Mouse (Mus musculus): ENCODE measurements at regions not wholly inside any gene's neighbourhood (a gene's known extent, or its start where the extent isn't known, plus 50 kb on each side); places are given as distances from the start of the nearest gene placed in this dataset.

DNA sequence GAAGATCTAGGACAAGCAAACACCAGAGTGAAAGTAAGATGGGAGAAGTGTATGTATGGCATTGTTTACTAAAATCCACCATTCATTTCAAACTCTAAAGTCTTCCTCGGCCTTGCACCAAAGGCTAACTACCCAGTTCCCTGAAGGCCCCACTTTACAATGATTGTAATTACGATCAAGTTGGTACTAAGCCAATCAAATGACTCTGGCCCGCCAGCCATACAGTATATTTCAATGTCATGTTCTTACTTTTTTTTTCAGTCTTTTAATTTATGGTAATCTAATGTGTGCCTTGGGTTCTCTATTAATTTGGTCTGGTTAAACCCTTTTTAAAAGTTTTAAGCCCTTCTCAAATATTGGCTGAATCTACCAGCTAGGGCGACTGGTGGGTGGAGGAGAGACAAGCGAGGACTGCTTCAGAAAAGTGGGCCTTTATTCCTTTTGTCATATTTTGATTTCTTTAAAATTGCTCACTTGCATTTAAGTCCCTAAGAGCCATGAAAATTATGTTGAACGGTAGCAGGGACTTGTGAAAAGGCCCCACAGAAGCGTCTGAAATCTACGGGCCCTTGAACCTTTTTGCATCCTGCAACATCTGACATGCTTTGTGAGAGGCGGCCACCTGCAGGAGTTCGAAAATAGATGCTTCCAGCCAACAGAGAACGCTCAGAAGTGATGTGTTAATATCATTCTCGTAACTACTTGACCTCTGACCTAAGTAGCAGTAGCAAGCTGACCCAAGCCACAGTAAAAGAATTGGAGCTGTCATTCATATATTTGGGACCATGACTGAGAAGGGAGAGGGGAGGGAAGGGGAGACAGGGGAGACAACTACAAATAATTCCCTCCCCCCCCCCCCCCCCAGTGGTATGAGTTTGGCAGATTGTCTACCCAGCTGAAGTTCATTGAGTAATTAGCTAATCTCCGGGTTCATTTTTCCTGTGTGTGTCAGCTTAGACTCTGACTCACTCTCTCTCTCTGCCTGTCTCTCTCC is 197.2 kb downstream of the Cdca7 start:
- no peak for TF ChIP-seq POLR2A (IDR thresholded peaks at IDR 0.05; ENCODE audit: low read depth, low read length)
- TF ChIP-seq CHD2 (IDR thresholded peaks at IDR 0.05; ENCODE audit: low read length) = no peak
- TF ChIP-seq MAZ (IDR thresholded peaks at IDR 0.05; ENCODE audit: low read depth, low read length) = no peak
- no peak for TF ChIP-seq SMC3 (IDR thresholded peaks at IDR 0.05; ENCODE audit: low read depth, low read length)
- no peak for TF ChIP-seq ZNF384 (IDR thresholded peaks at IDR 0.05; ENCODE audit: low read depth, low read length)
- no peak for TF ChIP-seq JUN (IDR thresholded peaks at IDR 0.05; ENCODE audit: insufficient read depth, low read depth, low read length)
- TF ChIP-seq ZC3H11A (IDR thresholded peaks at IDR 0.05; ENCODE audit: low read depth, low read length) = no peak
- no peak for TF ChIP-seq CHD1 (IDR thresholded peaks at IDR 0.05; ENCODE audit: low read depth, low read length)
- TF ChIP-seq UBTF (IDR thresholded peaks at IDR 0.05; ENCODE audit: low read depth, low read length) = no peak
- TF ChIP-seq BHLHE40 (IDR thresholded peaks at IDR 0.05; ENCODE audit: low read depth, low read length) = no peak
- Histone ChIP-seq H3K27ac (ENCODE audit: insufficient read depth, low read depth) (no peak overlapping the region), H3K4me2 (ENCODE audit: insufficient read depth, low read depth, poor library complexity, severe bottlenecking) (no peak overlapping the region), H3K9ac (ENCODE audit: insufficient read depth, low read depth) (no peak overlapping the region), H3K4me3 (replicated peaks in 1 of 3; ENCODE audit: low read depth in 2 of 3, low read length in 2 of 3, poor library complexity in 1 of 3) (no peak overlapping the region), H3K9me3 (replicated peaks; ENCODE audit: low read length) (no peaks in the 10 kb centered on the region), H3K79me2 (replicated peaks; ENCODE audit: control insufficient read depth, extremely low read depth, insufficient read depth, poor library complexity, severe bottlenecking) (no peaks in the 10 kb centered on the region), H3K4me1 (ENCODE audit: control insufficient read depth in 1 of 2, insufficient read depth in 2 of 2) (no peaks in the 10 kb centered on the region), H3K36me3 (replicated peaks in 1 of 2; ENCODE audit: control insufficient read depth in 1 of 2, insufficient read depth in 1 of 2, low read length in 1 of 2) (no peaks in the 10 kb centered on the region), H3K27me3 (replicated peaks) (no peaks in the 10 kb centered on the region)
- in situ Hi-C loops (cut with MboI; ENCODE audit: low pct_ligation_motif_present, low pct_unique_long_range_greater_than_20kb, low sequenced_read_pairs) = no loop called here
- dilution Hi-C loops (cut with MboI; ENCODE audit: extremely low pct_ligation_motif_present, extremely low pct_unique_long_range_greater_than_20kb, low sequenced_read_pairs) = no loop called here
- DNase-seq (ENCODE audit: extremely low read depth) = no peak

DNA sequence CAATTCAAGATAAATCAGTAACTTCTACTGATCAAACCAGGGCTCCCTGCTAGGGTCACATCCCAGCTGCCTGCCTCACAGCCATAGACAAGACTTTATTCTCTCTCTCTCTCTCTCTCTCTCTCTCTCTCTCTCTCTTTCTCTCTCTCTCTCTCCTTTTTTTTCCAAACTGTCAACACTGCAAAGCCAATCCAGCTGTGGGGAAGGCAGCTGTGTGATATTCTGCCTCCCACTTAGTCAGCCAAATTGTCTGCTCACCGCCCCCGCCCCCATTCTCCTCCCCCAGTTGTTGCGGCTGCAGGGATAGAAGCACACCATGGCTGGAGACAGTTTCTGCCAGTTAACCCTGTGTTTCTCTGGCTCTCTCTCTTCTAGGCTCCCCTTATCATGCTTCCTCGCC is 198.3 kb downstream of the Cdca7 start:
- no peaks in the 10 kb centered on the region for H3K4me1 ChIP-seq (ENCODE audit: control insufficient read depth in 1 of 2, insufficient read depth in 2 of 2)
- H3K36me3 ChIP-seq (replicated peaks in 1 of 2; ENCODE audit: control insufficient read depth in 1 of 2, insufficient read depth in 1 of 2, low read length in 1 of 2) = no peaks in the 10 kb centered on the region
- no peak overlapping the region for H3K4me3 ChIP-seq (replicated peaks in 1 of 3; ENCODE audit: low read depth in 2 of 3, low read length in 2 of 3, poor library complexity in 1 of 3)
- no peaks in the 10 kb centered on the region for H3K9me3 ChIP-seq (replicated peaks; ENCODE audit: low read length)
- no peak for TF ChIP-seq JUN (IDR thresholded peaks at IDR 0.05; ENCODE audit: insufficient read depth, low read depth, low read length)
- no peak for TF ChIP-seq HCFC1 (IDR thresholded peaks at IDR 0.05; ENCODE audit: low read depth, low read length)
- TF ChIP-seq MXI1 (IDR thresholded peaks at IDR 0.05; ENCODE audit: low read depth, low read length) = no peak
- TF ChIP-seq USF2 (conservative IDR thresholded peaks at IDR 0.05; ENCODE audit: low read depth, low read length) = no peak
- TF ChIP-seq ZNF384 (IDR thresholded peaks at IDR 0.05; ENCODE audit: low read depth, low read length) = no peak
- TF ChIP-seq ZC3H11A (IDR thresholded peaks at IDR 0.05; ENCODE audit: low read depth, low read length) = no peak
- no peak for TF ChIP-seq CHD1 (IDR thresholded peaks at IDR 0.05; ENCODE audit: low read depth, low read length)
- TF ChIP-seq UBTF (IDR thresholded peaks at IDR 0.05; ENCODE audit: low read depth, low read length) = no peak
- no peak for TF ChIP-seq E2F4 (IDR thresholded peaks at IDR 0.05; ENCODE audit: insufficient replicate concordance, low read depth, low read length)
- TF ChIP-seq TBP (conservative IDR thresholded peaks at IDR 0.05; ENCODE audit: low read depth, low read length) = no peak
- no peak for TF ChIP-seq CHD2 (IDR thresholded peaks at IDR 0.05; ENCODE audit: low read length)
- no peak for TF ChIP-seq RCOR1 (conservative IDR thresholded peaks at IDR 0.05; ENCODE audit: low read depth, low read length)
- no peak for TF ChIP-seq POLR2A (IDR thresholded peaks at IDR 0.05; ENCODE audit: low read depth, low read length)
- no peak for TF ChIP-seq MAZ (IDR thresholded peaks at IDR 0.05; ENCODE audit: low read depth, low read length)
- TF ChIP-seq MYC (IDR thresholded peaks at IDR 0.05; ENCODE audit: low read depth, low read length) = no peak
- no peak for TF ChIP-seq ZMIZ1 (IDR thresholded peaks at IDR 0.05; ENCODE audit: low read depth, low read length)
- H3K9ac ChIP-seq (ENCODE audit: insufficient read depth, low read depth) = no peak overlapping the region
- DNase-seq (ENCODE audit: extremely low read depth) = no peak
- H3K27ac ChIP-seq (ENCODE audit: insufficient read depth, low read depth) = no peak overlapping the region
- H3K4me2 ChIP-seq (ENCODE audit: insufficient read depth, low read depth, poor library complexity, severe bottlenecking) = no peak overlapping the region
- in situ Hi-C loops (cut with MboI; ENCODE audit: low pct_ligation_motif_present, low pct_unique_long_range_greater_than_20kb, low sequenced_read_pairs) = no loop called here
- no peaks in the 10 kb centered on the region for H3K27me3 ChIP-seq (replicated peaks)
- dilution Hi-C loops (cut with MboI; ENCODE audit: extremely low pct_ligation_motif_present, extremely low pct_unique_long_range_greater_than_20kb, low sequenced_read_pairs) = no loop called here
- H3K79me2 ChIP-seq (replicated peaks; ENCODE audit: control insufficient read depth, extremely low read depth, insufficient read depth, poor library complexity, severe bottlenecking) = no peaks in the 10 kb centered on the region
